Mouse (Mus musculus) small intestine, adult 2 months (tissue): ENCODE results near the gene Map1s. TPM values are rescaled to one million over a fixed set of nuclear protein-coding genes. Genes with fewer than 3 reads are reported as not detected.

Experiments
- H3K27ac ChIP-seq: fragments of 200-500 bp; 2 replicates; pipeline ENCODE4 v1.5.1; 2012; ENCODE audit warnings: low read depth, low read length, control low read depth, inconsistent platforms; ENCODE audit not compliant: insufficient read depth
- H3K27me3 ChIP-seq: fragments of 200-500 bp; 2 replicates; pipeline ENCODE4 v1.6.1; 2012; ENCODE audit warnings: mild to moderate bottlenecking, moderate library complexity, low read length, inconsistent platforms; ENCODE audit not compliant: control insufficient read depth, insufficient read depth
- H3K36me3 ChIP-seq: fragments of 200-500 bp; 2 replicates; pipeline ENCODE4 v1.6.1; 2012; ENCODE audit warnings: mild to moderate bottlenecking, low read length, control low read depth, inconsistent platforms; ENCODE audit not compliant: control insufficient read depth, insufficient read depth
- H3K4me1 ChIP-seq: fragments of 200-500 bp; 2 replicates; pipeline ENCODE4 v1.6.1; 2012; ENCODE audit warnings: low read length, inconsistent platforms, mixed read lengths; ENCODE audit not compliant: control insufficient read depth, insufficient read depth, insufficient read length
- H3K4me3 ChIP-seq: fragments of 200-500 bp; 2 replicates; pipeline ENCODE4 v1.5.1; 2012; ENCODE audit warnings: low read depth, mild to moderate bottlenecking, control low read depth, inconsistent platforms, low read length, moderate library complexity
- CTCF ChIP-seq: fragments of 200-500 bp; IDR thresholded peaks from 2 replicates; pipeline ENCODE4 v1.5.1; 2012; ENCODE audit warnings: low read depth, mild to moderate bottlenecking, control low read depth, inconsistent platforms, low read length, moderate library complexity, mixed read lengths; ENCODE audit not compliant: insufficient replicate concordance, insufficient read length; ENCODE audit errors: extremely low read depth
- POLR2A ChIP-seq: fragments of 200-500 bp; IDR thresholded peaks from 2 replicates; pipeline ENCODE4 v1.6.1; 2012; ENCODE audit warnings: low read depth, mild to moderate bottlenecking, control low read depth, inconsistent platforms, low read length, moderate library complexity
- WGBS: fragments of 180-500 bp; shearing (Covaris S2); methylation state at CpG from one replicate; pipeline ENCODE4 v1.1.7; 2018; 5-methylcytosine and 5-hydroxymethylcytosine counted together
- polyA plus RNA-seq: library from polyadenylated mRNA; depleted of rRNA; stranded (reverse); fragments of >200 nt; gene quantifications from 2 replicates; pipeline ENCODE4 v1.2.3, GENCODE M21; 2012

The Map1s gene
- polyA plus RNA-seq, 1 experiment: 32.9 TPM

DNA sequence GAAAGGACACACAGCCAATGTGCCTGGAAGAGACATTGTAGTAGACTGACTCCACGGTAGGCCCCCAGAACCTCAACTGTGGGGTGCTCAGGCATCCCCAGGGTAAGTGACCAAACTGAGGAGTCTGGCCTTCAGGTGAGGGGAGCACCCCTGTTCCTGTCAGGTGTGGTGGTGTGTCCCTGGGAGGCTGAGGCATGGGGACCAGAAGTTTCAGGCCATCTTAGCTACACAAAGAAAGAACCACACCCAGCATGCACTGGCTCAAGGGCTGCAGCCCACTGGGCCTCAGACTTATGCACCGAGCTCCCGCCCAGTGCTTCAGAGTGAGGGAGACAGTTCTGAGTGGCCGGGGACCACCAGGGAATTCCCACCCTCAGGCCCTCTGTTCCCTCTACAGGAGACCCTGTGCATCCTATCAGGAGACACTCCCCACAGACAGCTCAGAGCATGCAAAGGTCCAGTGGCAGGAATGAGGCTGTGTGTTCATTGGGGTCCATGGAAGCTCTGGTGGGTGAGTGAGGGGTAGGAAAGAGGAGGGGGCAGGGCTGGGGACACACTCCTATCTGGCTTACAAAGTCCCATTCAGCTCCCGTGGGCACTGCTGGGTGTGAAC lies 34.4 kb upstream of the Map1s start:
- WGBS: 84% methylated on average over 5 of the region's 5 CpGs
- TF ChIP-seq CTCF (no peak), POLR2A (no peak)
- Histone ChIP-seq H3K4me1 (peaks cover 7% of the 10 kb centered on the region), H3K27ac (no peak overlapping the region), H3K4me3 (no peak overlapping the region), H3K27me3 (no peaks in the 10 kb centered on the region), H3K36me3 (peaks cover 6% of the 10 kb centered on the region)

DNA sequence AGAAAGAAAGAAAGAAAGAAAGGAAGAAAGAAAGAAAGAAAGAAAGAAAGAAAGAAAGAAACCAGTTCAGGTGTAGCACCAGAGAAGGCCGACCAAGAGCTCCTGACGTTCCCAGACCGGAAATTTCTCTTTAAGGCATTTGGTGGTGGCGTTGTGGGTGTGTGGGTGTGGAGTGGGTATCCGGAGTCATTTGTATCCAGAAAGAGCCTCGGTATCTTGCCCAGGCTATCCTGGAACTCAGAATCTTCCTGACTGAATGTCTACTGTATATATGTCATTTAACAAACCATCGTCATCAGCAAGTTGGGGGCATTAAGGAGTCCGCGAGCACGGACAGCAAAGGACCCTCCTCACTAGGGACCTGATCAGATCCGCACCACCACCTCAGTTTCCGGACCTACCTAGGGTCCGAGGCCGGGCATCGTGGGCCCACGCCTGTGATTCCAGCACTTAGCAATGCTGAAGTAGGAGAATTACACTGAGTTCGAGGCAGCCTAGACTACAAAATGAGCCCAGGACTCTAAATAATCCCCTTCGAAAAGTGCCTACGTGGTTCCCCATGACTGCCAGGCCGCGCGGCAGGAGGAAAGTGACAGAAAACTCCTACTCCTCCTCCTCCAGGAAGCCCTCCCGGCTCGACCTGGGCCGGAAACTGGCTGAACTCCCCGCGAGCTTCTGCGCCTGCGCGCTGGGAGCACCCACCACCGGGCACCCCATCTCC lies 32.9 kb upstream of the Map1s start:
- peak overlapping the region; percentile 94 for H3K4me3 ChIP-seq
- H3K27ac ChIP-seq: peak overlapping the region; percentile 10
- TF ChIP-seq CTCF (no peak), POLR2A (no peak)
- WGBS: 1% methylated on average over 31 of the region's 31 CpGs
- H3K27me3 ChIP-seq: no peaks in the 10 kb centered on the region
- peaks cover 4% of the 10 kb centered on the region for H3K36me3 ChIP-seq
- H3K4me1 ChIP-seq: peaks cover 6% of the 10 kb centered on the region

- 1% methylated on average over 46 of the region's 46 CpGs for WGBS
- peak within 1 kb of the TSS; percentile 94 for H3K4me3 ChIP-seq
- peaks cover 6% of the 10 kb centered on the region for H3K4me1 ChIP-seq
- H3K27ac ChIP-seq: peak within 1 kb of the TSS; percentile 84
- H3K27me3 ChIP-seq: no peaks in the 10 kb centered on the region
- 0 out of 2 replicates have a peak, but pooled peaks cover 2% of the 10 kb centered on the region for H3K36me3 ChIP-seq
- peak; percentile 31; the same call in 1 of the 2 replicates for TF ChIP-seq POLR2A
- peak; percentile 98 for TF ChIP-seq CTCF
Observed at GRCm38 (mm10) chr8:70873364-70873985, 32.3 kb upstream of the Map1s start, which contains the start of gene Ccdc124. Gene Ccdc124 (minus strand): TSS chr8:70873935.

DNA sequence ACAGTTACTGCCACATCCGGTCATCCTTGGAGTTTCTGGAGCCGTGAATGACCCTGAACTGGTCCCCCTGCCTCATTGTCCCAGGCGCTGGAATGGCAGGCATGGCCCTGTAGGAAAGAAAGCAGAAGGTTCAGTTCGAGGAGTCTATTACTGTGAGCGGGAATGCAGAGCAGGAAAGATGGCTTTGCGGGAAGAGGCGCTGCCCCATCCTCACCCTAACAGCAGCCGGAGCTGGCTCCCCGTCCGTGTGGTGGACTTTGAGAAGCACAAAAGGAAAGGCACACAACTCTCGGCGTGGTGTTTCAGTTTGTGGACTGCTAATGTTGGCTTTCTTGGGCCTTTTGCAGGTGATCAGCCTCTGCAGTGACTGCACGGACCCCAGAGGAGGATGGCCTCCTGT lies 31.3 kb upstream of the Map1s start:
- Histone ChIP-seq H3K27me3 (no peaks in the 10 kb centered on the region), H3K4me1 (no peaks in the 10 kb centered on the region), H3K36me3 (no peaks in the 10 kb centered on the region), H3K27ac (no peak overlapping the region), H3K4me3 (no peak overlapping the region)
- no peak for TF ChIP-seq CTCF
- TF ChIP-seq POLR2A: no peak
- WGBS: 87% methylated on average over 13 of the region's 13 CpGs

GRCm38 (mm10) chr8:70876382-70876781 lies 29.4 kb upstream of the Map1s start:
- no peaks in the 10 kb centered on the region for H3K27me3 ChIP-seq
- H3K36me3 ChIP-seq: no peaks in the 10 kb centered on the region
- WGBS: 24% methylated on average over 4 of the region's 4 CpGs
- H3K4me3 ChIP-seq: no peak overlapping the region
- H3K4me1 ChIP-seq: no peaks in the 10 kb centered on the region
- TF ChIP-seq POLR2A (no peak), CTCF (no peak)
- no peak overlapping the region for H3K27ac ChIP-seq

DNA sequence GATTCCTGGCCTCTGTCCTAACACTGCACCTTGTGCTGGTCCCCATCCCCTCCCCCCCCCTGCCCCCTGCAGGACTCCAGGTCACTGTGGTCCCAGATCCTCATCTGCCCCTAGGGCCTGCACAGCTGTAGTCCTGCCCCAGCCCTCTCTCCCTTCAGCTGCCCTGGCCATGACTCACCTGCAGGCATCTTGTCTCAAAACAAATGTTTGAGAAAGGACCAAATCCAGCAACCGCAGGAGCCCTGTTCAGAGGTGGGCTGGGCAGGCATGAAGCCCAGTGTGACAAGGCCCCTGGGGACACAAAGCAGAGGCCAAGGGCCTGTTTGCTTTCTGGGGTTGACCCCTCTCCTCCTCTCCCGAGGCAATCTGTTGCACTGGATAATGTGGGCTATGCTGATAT lies 27.6 kb upstream of the Map1s start:
- 23% methylated on average over 2 of the region's 2 CpGs for WGBS
- H3K27me3 ChIP-seq: no peaks in the 10 kb centered on the region
- H3K27ac ChIP-seq: no peak overlapping the region
- H3K4me1 ChIP-seq: no peaks in the 10 kb centered on the region
- H3K36me3 ChIP-seq: no peaks in the 10 kb centered on the region
- no peak overlapping the region for H3K4me3 ChIP-seq
- TF ChIP-seq CTCF (no peak), POLR2A (no peak)

DNA sequence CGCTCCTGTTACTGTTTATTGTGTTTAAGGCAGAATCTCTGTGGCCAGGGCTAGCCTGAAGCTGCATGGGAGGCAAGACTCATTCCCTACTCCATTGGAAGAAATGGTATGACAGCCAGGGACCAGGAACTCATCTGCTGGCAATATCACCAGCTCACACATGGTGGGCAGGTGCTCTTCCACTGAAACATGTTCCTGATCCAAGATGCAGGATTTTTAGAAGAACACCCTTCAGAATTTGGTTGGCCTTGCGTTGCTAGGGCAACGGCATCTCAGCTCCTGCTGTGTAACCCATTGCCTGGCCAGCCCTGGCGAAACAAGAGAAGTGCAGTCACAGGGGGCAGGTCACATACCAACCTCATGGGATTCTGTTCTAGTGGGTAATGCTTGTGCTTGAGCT lies 26.2 kb upstream of the Map1s start:
- Histone ChIP-seq H3K4me1 (no peaks in the 10 kb centered on the region), H3K36me3 (no peaks in the 10 kb centered on the region), H3K4me3 (no peak overlapping the region), H3K27ac (no peak overlapping the region), H3K27me3 (no peaks in the 10 kb centered on the region)
- 81% methylated on average over 4 of the region's 4 CpGs for WGBS
- no peak for TF ChIP-seq POLR2A
- no peak for TF ChIP-seq CTCF
